Mouse (Mus musculus) megakaryocyte, embryonic 14.5 days (primary cell): Measurements from ENCODE around the gene Mctp2.

Source experiments
- FLI1 ChIP-seq: IDR thresholded peaks from 2 replicates; pipeline ENCODE4 v1.6.1; 2012; ENCODE audit warnings: low read length, inconsistent platforms, mixed read lengths
- GATA1 ChIP-seq: IDR thresholded peaks from 3 replicates; pipeline ENCODE4 v1.6.1; 2012; ENCODE audit warnings: mixed read lengths, low read length, inconsistent platforms, borderline replicate concordance

DNA sequence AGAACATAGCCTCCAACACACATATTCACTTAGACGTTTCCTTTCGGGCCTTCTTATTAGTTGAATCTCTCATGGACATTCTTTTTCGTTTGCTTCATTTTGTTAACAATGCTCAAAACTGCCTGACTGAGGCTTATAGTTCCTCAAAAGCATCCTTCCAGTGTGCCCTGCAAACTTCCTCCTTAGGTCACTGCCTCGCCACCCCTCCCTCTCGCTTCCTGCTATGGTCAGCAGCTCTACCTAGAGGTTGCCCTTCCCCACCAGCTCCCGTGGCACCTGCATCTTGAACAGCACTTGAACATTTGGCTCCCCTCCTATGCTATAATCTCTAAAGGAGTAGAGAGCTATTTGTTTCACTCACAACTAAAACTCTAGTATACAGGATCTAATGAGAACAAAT is 6.7 kb downstream of the Mctp2 start:
- TF ChIP-seq FLI1: no peak
- TF ChIP-seq GATA1: no peak
